Mouse (Mus musculus): ENCODE measurements around the gene S1pr5. TPM values are rescaled to one million over a fixed set of nuclear protein-coding genes. Genes with fewer than 3 reads are reported as not detected.
"Not testable (repeated sequence)": the region's sequence is repeated elsewhere in the genome, so short reads cannot be mapped to it uniquely, and the experiment has no call there.

S1pr5 gene
- under 1 TPM; 0.09 to 0.12 TPM for total RNA-seq (2021)
- long read RNA-seq, experiment 1: 0 reads
- long read RNA-seq, experiment 2: 0 reads

DNA sequence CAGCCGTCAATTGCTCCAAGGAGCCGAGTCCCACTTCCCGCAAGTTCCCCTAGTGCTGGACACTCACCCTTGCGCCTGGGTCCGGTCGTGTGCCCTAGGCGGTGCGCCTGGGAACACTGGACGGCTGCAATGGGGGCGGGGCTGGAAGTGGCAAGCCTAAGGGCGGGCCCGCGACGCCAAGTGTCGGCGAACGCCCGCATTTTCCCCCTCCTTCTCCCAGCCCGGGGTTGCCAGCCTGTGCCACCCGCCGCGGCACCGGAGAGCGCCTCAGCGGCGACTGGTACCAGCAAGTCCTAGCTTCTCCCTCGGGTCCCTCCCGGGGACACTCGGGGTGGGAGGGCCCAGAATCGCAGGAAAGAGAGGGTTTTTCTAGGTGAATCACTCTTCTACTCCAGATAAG lies at the start of gene S1pr5:
S1pr5 (minus strand) TSS at position 118 of the 400 bp plus-strand sequence.
- peak; percentile 50 for DNase-seq (ENCODE audit: low spot score)

DNA sequence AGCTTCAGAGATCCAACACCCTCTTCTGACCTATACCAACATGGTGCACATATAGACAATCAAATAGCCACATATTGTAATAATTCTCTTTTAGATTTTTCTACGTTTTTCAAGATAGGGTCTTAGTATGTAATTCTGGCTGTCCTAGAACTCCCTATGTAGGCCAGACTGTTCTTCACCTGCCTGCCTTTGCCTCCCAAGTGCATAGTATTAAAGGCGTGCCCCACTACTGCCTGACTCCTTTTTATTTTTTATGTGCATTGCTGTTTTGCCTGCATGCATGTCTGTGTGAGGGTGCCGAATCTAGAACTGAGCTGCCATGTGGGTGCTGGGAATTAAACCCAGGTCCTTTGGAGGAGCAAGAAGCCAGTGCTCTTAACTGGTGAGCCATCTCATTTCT lies 44.0 kb upstream of the S1pr5 start:
- no peak for DNase-seq (ENCODE audit: low spot score)

DNA sequence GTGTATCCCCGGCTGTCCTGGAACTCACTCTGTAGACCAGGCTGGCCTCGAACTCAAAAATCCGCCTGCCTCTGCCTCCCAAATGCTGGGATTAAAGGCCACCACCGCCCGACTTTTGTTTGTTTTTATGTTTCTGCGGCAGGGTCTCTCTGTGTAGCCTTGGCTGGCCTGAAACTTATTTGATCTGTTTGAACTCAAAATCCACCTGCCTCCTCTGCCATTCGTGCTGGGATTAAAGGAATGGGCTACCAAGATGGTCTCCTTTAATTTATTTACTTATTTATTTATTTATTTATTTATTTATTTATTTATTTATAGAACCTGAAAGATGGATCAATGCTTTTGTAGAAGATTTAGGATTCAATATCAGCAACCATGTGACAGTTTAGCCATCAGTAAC lies 43.6 kb upstream of the S1pr5 start:
- DNase-seq (ENCODE audit: low spot score): not testable (repeated sequence)

DNA sequence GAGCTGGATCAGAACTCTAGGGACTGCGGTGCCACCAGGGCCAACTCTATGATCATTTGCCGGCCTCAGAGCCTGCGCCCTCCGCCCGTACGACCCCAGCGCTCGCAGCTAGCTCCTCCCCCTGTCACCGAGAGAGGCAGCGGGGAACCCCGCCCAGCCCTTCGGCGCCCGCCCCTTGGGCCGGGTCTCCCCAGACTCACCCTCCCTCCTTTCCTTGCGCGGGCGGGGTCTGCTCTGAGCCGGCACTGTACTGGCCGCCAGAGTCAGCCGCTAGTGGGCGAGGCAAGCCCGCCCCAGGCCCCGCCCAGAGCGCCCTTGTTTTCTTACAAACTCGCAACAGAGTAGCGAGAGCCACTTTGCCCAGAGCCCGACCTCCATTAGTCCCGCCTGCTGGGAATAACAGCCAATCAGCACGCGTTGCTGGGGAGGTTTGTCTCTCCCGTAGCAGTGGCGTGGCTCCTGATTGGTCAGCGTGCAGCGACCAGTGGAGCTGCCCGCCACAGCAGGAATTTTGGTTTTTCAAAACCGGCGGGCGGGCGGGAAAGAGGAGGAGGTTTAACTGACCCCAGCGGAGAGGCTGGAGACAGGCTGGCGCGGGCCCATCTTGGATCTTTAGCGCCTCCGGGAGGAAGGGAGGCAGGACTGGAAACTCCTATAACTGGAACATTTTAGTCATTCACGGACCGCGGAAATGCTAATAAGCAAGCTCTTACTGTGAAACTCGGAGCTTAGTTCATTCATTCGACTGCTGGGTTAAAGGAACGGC lies 43.0 kb upstream of the S1pr5 start, which contains the start of gene Cdkn2d:
Cdkn2d (minus strand) TSS at position 386 of the 766 bp plus-strand sequence.
- peak; percentile 100 for DNase-seq (ENCODE audit: low spot score)

DNA sequence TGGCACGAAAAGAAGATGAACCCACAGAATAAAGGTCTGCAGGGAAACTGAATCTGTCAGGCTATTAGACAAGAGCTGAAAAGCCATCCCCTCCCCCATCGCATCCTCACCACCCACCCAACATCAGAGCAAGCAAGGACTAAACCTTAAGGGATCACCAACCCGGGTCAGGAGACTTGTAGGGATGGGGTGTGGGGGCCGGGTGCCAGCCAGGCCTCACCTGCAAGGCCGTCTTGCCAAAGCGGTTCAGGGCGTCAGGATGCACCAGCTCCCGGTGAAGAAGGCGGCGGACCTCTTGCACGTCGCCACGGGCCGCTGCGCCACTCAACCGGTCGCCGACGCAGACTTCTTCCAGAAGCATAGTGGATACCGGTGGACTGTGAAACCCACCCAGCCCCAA lies 42.3 kb upstream of the S1pr5 start:
- peak; percentile 36 for DNase-seq (ENCODE audit: low spot score)

DNA sequence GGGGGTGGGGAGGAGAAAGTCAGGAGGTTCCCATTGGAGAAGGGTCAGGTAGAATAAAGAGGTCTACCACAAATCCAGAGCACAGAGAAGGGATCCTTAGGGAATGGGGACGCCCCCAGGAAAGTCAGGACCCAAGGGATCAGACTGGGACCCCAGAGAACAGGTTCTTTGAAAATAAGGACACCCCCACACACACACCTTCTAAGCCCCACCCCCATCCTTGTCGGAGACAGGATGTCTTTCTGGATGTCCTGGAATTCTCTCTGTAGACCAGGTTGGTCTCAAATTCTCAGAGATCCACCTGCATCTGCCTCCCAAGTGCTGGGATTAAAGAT lies 41.1 kb upstream of the S1pr5 start:
- DNase-seq (ENCODE audit: low spot score): no peak

DNA sequence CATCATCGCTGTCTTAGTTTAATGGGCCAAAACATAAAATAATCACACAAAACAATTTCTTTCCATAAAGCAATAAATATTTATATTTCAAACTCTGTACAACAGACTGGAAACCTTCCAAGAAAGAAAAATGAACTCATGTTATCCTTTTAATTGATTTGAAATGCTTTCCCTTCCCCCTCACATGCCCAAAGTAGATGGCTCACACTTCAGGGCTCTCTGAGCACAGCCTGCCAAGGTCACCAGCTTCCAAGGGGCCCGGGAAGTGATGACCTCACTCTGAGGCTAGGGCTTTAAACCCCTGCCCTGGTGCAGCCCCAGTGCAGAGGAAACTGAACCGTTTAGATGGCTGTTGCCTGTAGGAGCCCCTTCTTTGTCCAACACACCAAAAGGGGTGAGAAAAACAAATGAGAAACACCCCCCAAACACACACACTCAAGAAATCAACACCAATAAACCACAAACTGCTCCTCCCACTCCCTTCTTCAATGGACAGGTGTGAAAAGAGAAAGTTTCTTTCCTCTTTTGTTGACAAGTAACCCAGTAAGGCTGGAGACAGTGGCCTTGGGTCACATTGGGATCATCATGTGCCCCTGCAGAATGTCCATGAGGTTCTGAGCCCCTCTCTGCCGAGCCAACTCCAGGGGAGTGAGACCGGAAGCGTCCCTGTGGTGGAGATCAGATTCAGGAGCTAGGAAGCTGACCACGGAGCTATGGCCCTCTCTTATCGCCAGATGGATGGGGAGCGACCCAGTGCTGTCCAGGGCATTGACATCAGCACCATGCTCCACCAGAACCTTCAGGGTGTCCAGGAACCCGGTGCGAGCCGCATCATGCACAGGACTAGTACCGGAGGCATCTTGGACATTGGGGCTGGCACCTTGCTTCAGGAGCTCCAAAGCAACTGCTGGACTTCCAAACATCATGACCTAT lies 40.4 kb upstream of the S1pr5 start:
- no peak for DNase-seq (ENCODE audit: low spot score)

DNA sequence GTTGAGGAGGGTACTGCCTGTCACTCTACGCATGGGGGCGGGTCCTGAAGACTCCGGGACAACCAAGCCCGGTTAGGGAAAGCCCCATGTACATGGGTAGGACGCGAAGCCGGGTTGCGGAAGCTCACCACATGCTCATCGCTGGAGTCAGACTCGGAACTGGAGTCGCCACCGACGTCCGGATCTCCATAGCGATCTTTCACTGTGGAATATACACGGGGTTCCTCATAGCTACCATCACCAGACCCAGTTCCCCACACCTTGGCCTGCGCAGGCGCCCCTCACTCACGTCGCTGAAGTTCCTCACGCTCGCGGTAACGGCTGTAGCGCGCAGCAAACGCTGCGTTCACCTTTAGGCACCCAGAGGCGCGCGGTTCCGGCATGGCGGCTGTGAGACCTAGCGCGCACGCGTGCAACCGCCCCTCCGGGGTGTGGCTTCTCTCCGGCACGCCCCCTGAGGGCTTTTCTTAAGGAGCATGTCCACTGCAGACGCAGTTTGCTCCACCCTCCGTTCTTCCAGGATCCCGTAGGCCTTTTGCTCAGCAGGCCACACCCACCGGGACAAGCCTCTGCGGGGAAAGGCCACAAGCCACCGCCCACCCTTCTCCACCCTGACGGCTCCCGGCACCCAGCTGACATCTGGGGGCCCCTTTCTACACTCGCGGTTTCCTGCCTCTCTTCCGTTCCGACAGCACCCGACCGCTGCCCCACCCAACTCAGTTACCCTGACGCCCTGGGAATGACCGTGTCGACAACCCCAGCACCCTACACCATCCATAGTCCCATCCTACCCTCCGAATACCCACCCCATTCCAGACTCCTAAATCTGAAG lies 39.5 kb upstream of the S1pr5 start, which contains the start of gene Kri1:
Kri1 (minus strand) TSS at position 399 of the 832 bp plus-strand sequence.
- peak; percentile 98 for DNase-seq (ENCODE audit: low spot score)

DNA sequence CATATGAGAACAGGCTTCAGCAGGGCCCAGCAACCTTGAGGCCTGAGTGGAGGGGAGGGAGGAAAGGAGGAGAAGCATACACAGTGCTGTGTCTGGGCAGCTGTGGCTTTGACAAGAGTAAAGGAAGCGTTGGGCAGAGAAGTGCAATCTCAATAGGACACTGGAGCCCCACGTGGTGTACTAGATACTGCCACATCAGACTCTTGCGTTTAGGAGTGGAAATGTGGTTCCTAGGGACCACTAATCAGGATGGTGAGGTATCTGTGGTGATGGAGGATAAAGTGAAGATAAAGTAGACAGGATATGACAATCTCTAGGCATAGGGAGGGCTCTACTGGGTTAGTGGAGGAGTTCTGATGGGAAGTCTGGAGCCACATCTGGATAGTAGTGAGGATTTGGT lies 38.5 kb upstream of the S1pr5 start:
- DNase-seq (ENCODE audit: low spot score): no peak

DNA sequence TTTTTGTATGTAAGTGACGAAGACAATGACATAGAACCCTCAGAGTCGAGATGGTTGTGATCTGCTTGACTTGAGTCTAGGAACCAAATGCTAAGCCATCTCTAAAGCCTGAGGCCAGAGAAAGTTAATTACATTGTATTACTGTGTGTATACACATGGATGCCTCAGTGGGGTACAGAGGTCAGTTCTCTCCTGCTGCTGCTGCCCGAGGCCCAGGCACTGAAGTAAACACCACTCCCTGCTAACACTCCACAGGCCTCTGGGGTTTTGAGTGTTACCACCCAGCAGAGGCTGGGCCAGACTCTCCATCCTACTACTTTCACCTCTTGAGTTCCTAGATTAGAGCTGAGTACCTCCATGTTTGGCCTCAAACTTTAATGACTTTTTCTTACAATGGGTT lies 35.8 kb upstream of the S1pr5 start:
- DNase-seq (ENCODE audit: low spot score): no peak

DNA sequence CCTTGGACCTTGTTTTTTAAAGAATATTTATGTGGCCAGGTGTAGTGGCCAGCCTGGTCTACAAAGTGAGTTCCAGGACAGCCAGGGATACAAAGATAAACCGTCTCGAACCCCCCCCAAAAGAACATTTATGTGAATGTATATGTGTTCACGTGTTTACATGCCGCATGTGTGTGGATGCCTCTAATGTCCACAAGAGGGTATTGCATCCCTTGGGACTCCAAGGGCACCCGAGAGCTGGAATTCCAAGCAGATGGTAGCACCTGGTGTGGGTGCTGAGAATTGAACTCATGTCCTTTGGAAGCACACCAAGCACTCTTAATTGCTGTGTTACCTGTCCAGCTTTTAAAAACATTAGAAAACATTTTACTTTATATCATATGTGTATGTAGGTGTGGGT lies 35.3 kb upstream of the S1pr5 start:
- no peak for DNase-seq (ENCODE audit: low spot score)

DNA sequence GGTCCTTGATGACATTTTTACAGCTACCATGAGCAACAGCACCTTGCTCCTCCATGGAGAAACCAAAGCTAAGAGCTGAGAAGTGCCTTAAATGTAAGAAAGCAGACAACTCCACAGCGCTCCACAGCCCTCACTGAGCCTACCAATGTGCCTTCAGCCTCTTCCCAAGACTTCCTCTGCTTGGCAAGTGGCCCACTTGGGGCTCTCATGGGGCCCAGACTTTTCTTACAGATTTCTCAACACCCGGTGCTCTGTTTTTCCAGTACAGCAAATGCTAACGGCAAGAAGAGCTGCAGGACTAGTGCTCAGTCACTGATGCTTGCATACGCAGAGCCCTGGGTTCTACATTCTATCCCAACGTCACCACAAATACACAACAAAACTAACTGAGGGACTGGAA lies 29.5 kb upstream of the S1pr5 start:
- no peak for DNase-seq (ENCODE audit: low spot score)

DNA sequence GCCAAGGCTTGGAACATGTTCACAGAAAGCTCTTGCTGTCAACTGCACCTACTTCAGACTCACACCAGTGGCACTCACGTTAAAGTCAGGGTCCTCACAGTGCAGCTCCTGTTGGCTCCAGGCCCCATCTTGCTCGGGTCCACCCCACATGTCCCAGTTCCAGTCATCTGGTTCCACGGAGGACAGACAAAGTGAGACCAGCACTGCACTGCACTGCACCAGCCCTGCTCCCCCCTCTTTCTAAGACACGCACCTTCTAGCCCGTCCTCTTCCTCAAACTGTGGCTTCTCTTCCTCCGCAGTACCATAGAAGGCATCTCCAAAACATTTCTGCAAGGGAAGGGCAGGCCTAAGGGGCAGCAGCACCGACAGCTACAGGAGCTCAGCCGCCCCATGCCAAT lies 28.1 kb upstream of the S1pr5 start:
- DNase-seq (ENCODE audit: low spot score): no peak

DNA sequence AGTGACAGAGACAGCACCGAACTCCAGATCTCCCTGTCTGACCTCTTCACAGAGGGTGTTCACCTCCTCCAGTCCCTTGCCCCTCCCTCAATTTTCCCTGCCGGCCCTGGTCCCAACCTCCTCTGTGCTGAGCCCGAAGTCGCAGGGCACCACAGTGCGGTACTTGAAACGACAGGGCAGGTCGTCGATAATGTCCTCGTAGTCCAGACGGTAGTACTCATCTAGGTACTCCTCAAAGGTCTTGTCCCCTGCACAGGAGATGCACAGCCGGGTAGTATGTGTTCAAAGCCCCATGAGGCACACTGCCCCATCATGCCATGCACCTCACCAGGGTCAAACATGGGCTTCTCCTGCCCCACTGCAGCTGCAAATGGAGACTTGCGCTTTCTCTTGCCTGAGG lies 27.5 kb upstream of the S1pr5 start:
- no peak for DNase-seq (ENCODE audit: low spot score)

DNA sequence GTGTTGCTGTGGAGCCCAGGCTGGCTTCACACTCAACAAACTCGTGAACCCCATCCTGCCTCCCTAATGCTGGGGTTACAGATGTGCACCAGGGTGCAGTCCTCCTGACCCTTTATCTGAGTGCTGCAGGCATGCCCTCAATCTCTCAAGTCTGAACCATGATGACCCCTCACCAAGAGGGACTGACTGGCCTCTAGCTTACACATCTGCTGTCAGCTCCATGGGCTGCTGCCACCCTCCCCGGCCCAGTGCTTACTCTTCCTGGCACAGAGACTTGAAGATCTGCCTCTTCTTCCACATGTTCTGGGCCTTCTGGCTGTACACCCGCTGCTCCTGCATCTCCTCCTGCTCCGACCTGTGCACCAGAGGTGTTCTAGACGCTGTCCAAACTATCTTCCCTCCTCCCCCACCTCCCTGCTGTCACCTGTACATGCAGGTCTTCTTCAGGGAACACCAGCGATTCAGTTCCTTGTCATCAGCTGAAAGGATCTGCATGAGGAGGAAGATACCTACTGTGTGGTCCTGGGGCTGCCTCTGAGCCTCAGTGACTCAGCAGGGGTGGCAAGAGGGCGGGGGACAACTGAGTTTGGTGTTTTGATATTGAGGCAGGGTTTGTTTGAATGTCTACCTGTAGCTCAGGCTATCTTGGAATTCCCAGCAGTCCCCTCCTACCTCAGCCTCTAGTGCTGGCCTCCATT lies 26.9 kb upstream of the S1pr5 start:
- no peak for DNase-seq (ENCODE audit: low spot score)

DNA sequence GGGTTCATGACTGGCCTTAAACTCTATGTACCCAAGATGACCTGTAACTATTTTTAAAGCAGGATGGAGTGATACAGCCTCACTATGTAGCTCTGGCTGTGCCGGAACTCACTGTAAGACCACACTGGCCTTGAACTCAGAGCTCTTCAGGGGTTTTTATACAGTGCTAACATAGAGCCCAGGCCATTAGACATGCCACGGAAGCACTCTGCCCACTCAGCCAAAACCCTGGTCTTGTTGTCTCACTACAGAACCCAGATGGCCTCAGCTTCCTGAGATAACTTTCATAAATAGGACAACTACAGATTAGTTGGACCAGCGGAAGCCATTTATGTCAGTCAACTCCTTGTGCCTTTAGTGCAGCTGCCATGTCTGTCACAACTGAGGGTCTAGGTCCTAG lies 26.1 kb upstream of the S1pr5 start:
- no peak for DNase-seq (ENCODE audit: low spot score)

DNA sequence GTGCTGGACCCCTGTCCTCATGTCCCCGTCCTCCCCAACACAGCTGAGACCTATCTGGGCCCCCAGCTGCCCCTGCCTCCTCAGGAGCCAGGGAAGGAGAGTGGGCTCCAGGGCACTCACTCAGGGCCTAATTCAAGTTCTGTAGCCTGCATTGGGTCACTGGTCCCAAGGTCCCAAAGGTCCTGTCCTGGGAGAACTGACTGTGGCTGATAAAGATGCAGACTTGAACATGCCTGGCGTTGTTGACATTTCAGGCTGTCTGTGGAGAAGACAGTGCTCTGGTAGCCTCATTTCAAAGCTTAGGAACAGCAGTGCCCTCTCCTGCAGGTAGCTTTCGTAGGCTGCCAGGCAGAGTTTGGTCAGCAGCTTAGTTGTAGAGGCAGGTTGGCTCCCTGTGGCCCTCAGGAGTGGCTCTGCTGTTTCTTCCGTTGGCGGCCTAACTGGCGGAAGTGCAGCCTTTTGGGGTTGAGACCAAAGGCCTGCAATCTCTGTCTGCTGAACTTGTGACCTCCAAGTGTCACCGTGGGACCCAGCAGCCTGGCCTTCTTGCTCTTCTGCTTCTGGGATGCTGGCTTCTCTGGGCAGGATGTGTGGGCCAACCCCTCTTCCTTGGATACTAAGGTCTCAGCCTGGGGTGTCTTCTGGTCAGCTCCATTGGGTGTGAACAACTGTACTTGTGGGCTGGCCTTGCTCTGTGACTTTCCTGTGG lies 25.4 kb upstream of the S1pr5 start:
- no peak for DNase-seq (ENCODE audit: low spot score)

DNA sequence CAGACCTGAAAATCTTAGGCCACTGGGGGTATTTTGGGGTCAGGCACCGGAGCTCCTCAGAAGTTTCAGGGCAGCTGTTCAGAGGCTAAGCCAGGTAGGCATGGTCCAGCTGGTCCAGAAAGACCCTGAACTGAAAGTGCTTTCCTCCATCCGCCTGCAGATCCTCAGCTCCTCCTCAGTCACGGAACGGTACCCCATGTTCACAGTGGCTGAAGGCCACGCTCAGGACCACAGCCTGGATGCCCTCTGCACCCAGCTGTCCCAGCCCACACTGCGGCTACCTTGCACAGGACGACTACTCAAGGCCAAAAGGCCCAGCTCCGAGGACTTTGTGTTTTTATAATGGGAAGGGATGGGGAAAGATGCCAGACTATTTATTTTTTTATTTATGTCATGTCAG lies 24.9 kb upstream of the S1pr5 start:
- DNase-seq (ENCODE audit: low spot score): no peak

DNA sequence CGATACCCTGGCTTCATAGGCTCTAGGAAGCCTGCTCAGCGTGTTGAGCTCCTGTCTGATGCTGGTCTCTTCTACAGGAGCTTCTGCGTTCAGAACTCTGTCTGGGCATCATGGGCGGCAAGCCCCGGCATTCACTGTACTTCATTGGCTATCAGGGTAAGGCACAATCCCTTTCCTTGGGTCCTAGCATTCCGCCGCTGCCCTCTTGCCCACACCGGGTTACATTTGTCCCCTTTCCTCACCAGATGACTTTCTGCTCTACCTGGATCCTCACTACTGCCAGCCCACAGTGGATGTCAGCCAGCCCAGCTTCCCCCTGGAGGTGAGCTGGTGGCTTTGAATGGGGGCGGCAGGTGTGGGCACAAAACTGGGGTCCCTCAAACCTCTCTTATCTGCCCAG lies 24.1 kb upstream of the S1pr5 start:
- DNase-seq (ENCODE audit: low spot score): no peak

DNA sequence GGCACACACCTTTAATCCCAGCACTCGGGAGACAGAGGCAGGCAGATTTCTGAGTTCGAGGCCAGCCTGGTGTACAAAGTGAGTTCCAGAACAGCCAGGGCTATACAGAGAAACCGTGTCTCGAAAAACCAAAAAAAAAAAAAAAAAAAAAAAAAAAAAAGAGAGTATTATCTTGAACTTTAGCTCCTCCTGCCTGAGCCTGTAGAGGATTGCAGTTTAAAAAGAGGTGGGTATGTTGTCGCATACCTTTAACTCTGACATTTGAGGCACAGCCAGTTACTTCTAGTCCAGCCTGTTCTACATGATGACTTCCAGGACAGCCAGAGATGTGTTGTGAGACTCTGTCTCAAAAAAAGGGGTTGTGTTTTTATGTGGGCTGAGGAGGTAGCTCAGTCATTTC lies 21.3 kb upstream of the S1pr5 start:
- not testable (repeated sequence) for DNase-seq (ENCODE audit: low spot score)
